Mouse (Mus musculus) ES-Bruce4 (cell line): ENCODE results near the gene Zdhhc14.

Experiments
- CTCF ChIP-seq: IDR thresholded peaks from one replicate; pipeline ENCODE4 v1.8.1; 2011; ENCODE audit warnings: low read depth, low read length
- EP300 ChIP-seq: IDR thresholded peaks from 2 replicates; pipeline ENCODE4 v1.6.1; 2011; ENCODE audit warnings: low read depth, low read length; ENCODE audit not compliant: insufficient read depth
- POLR2A ChIP-seq: IDR thresholded peaks from one replicate; pipeline ENCODE4 v1.8.1; 2011; ENCODE audit warnings: low read length; ENCODE audit not compliant: insufficient read depth

- no peak for TF ChIP-seq CTCF
- no peak for TF ChIP-seq EP300
- TF ChIP-seq POLR2A: no peak
Measured at GRCm38 (mm10) chr17:5453657-5454056, 38.7 kb upstream of the Zdhhc14 start.
